Mouse (Mus musculus) kidney, embryonic 16.5 days (tissue): ENCODE data around the gene Galnt9. TPM values are rescaled to one million over a fixed set of nuclear protein-coding genes. Genes with fewer than 3 reads are reported as not detected.

Experiments used
- ATAC-seq: fragments of 200-750 bp; cut with Nextera tagmentation; 2 replicates; pipeline ENCODE4 v1.8.0; 2017; ENCODE audit warnings: moderate TSS enrichment; ENCODE audit not compliant: low FRiP score, low TSS enrichment
- H3K27ac ChIP-seq: fragments of 300-500 bp; sonication (generic); 2 replicates; pipeline ENCODE4 v1.5.1; 2014; ENCODE audit warnings: low read length
- H3K27me3 ChIP-seq: fragments of 300-500 bp; sonication (generic); 2 replicates; pipeline ENCODE4 v1.6.1; 2014; ENCODE audit warnings: low read length, control low read depth, mixed read lengths; ENCODE audit not compliant: insufficient read depth
- H3K36me3 ChIP-seq: fragments of 300-500 bp; sonication (generic); 2 replicates; pipeline ENCODE4 v1.6.1; 2014; ENCODE audit warnings: low read length, control low read depth, mixed read lengths; ENCODE audit not compliant: insufficient read depth
- H3K4me1 ChIP-seq: fragments of 300-500 bp; sonication (generic); 2 replicates; pipeline ENCODE4 v1.6.1; 2014; ENCODE audit warnings: low read length, control low read depth, mixed read lengths; ENCODE audit not compliant: insufficient read depth
- H3K4me2 ChIP-seq: fragments of 300-500 bp; sonication (generic); replicated peaks from 2 replicates; pipeline ENCODE4 v1.6.1; 2014; ENCODE audit warnings: low read depth, low read length
- H3K4me3 ChIP-seq: fragments of 300-500 bp; sonication (generic); 2 replicates; pipeline ENCODE4 v1.5.1; 2014; ENCODE audit warnings: mild to moderate bottlenecking, low read length
- H3K9ac ChIP-seq: fragments of 300-500 bp; sonication (generic); replicated peaks from 2 replicates; pipeline ENCODE4 v1.6.1; 2014; ENCODE audit warnings: low read length
- H3K9me3 ChIP-seq: fragments of 300-500 bp; sonication (generic); 2 replicates; pipeline ENCODE4 v1.6.1; 2016; ENCODE audit warnings: low read length, control low read depth
- WGBS: fragments of 180-500 bp; shearing (Covaris S2); extraction: QIAGEN DNeasy Blood & Tissue Kit; methylation state at CpG from one replicate; pipeline ENCODE4 v1.1.7; 2014; 5-methylcytosine and 5-hydroxymethylcytosine counted together
- microRNA-seq: library from miRNA; unstranded; fragments of <30 nt; microRNA quantifications from one replicate; pipeline ENCODE4, GENCODE M21; 2016
- polyA plus RNA-seq: library from polyadenylated mRNA; unstranded; fragments of >200 nt; fragmentation: Nextera tagmentation; extraction: Ambion mirVana; gene quantifications from 2 replicates; pipeline ENCODE4 v1.2.1, GENCODE M21; 2015

The Galnt9 gene
- polyA plus RNA-seq, 1 experiment from 2014 or later, result 0.44 TPM

DNA sequence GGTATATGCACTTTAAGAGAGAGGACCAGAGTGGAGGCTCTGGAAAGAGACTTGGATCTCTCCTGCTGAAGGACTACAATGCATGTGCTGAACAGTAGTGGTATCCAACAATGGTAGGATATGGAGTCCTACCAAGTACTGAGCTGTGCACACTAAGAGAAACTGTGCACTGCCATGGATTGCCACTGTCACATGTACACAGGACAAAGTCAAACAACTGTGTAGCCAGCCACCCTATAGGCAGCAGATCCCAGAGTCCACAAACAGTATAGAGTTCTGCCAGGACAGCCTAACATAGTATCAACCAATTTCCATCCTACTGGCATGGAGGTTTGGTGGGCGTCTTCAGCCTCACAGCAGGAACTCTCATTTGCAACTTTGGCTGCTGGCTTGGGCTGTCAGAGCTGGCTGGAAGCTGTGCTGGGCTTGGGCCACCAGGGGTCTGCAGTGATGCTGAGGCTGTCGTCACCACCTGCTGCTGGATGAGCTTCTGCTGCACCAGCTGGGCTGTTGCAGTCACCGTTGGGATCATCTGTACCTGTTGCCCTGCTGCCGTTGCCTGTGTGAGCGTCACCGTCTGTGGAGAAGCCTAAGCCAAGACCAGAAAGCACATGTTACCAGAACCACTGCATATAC, 121.4 kb downstream of the Galnt9 start:
- H3K4me2 ChIP-seq, result no peak overlapping the region
- H3K27ac ChIP-seq, result no peak overlapping the region
- H3K36me3 ChIP-seq, result peaks cover 79% of the 10 kb centered on the region
- 76% methylated on average over 6 of the region's 6 CpGs for WGBS
- no peak overlapping the region for H3K4me3 ChIP-seq
- H3K27me3 ChIP-seq, result no peaks in the 10 kb centered on the region
- no peak overlapping the region for H3K9ac ChIP-seq
- no peaks in the 10 kb centered on the region for H3K4me1 ChIP-seq
- ATAC-seq, result no peak
- no peaks in the 10 kb centered on the region for H3K9me3 ChIP-seq

Small RNA genes within 50 kb of the gene (microRNA-seq; reads per million reads assigned to microRNA genes)
- 0.79 reads per million for gene Mir7026

Other genes with a start within 250 kb of the Galnt9 start
- 1.1 and 1.2 TPM in 2 replicates for gene P2rx2, start 201.1 kb upstream of the Galnt9 start, polyA plus RNA-seq
- not detected in 2 replicates for gene Lrcol1, start 199.6 kb upstream of the Galnt9 start, polyA plus RNA-seq
- 8.6 and 9.8 TPM in 2 replicates for gene Fbrsl1, start 95.9 kb upstream of the Galnt9 start, polyA plus RNA-seq
- 58.9 and 65.0 TPM in 2 replicates for gene Noc4l, start 109.1 kb downstream of the Galnt9 start, polyA plus RNA-seq
- gene Ddx51, start 109.1 kb downstream of the Galnt9 start, polyA plus RNA-seq, result 19.8 and 28.2 TPM in 2 replicates
- gene Ep400, start 226.4 kb downstream of the Galnt9 start, polyA plus RNA-seq, result 49.2 and 55.6 TPM in 2 replicates
- 44.4 and 45.1 TPM in 2 replicates for gene Pus1, start 236.3 kb downstream of the Galnt9 start, polyA plus RNA-seq